Mouse (Mus musculus) midbrain, embryonic 12.5 days (tissue): ENCODE measurements around the gene Dach1. TPM values are rescaled to one million over a fixed set of nuclear protein-coding genes. Genes with fewer than 3 reads are reported as not detected.

Experiments
- ATAC-seq: fragments of 200-750 bp; cut with Nextera tagmentation; 2 replicates; pipeline ENCODE4 v1.8.0; 2017; ENCODE audit warnings: low read depth, moderate TSS enrichment, moderate library complexity; ENCODE audit not compliant: low FRiP score
- H3K27ac ChIP-seq: fragments of 300-500 bp; sonication (generic); replicated peaks from 2 replicates; pipeline ENCODE4 v1.5.1; 2016; ENCODE audit warnings: mild to moderate bottlenecking
- H3K27me3 ChIP-seq: fragments of 300-500 bp; sonication (generic); 2 replicates; pipeline ENCODE4 v1.6.1; 2016; ENCODE audit warnings: mild to moderate bottlenecking
- H3K36me3 ChIP-seq: fragments of 300-500 bp; sonication (generic); 2 replicates; pipeline ENCODE4 v1.6.1; 2016
- H3K4me1 ChIP-seq: fragments of 300-500 bp; sonication (generic); 2 replicates; pipeline ENCODE4 v1.6.1; 2016
- H3K4me2 ChIP-seq: fragments of 300-500 bp; sonication (generic); replicated peaks from 2 replicates; pipeline ENCODE4 v1.6.1; 2016; ENCODE audit warnings: mild to moderate bottlenecking, moderate library complexity
- H3K4me3 ChIP-seq: fragments of 300-500 bp; sonication (generic); 2 replicates; pipeline ENCODE4 v1.5.1; 2016; ENCODE audit warnings: mild to moderate bottlenecking
- H3K9ac ChIP-seq: fragments of 300-500 bp; sonication (generic); replicated peaks from 2 replicates; pipeline ENCODE4 v1.6.1; 2016; ENCODE audit warnings: mild to moderate bottlenecking, moderate library complexity
- H3K9me3 ChIP-seq: fragments of 300-500 bp; sonication (generic); 2 replicates; pipeline ENCODE4 v1.6.1; 2016; ENCODE audit warnings: mild to moderate bottlenecking
- WGBS: fragments of 180-500 bp; shearing (Covaris S2); methylation state at CpG from one replicate; pipeline ENCODE4 v1.1.7; 2016; 5-methylcytosine and 5-hydroxymethylcytosine counted together
- polyA plus RNA-seq: library from polyadenylated mRNA; unstranded; fragments of >200 nt; fragmentation: Nextera tagmentation; extraction: Ambion mirVana; gene quantifications from 2 replicates; pipeline ENCODE4 v1.2.1, GENCODE M21; 2016

The Dach1 gene
- polyA plus RNA-seq: 24.4 and 24.9 TPM in 2 replicates

GRCm38 (mm10) chr14:98169421-98170076, at the start of gene Dach1:
TSS of gene Dach1 (minus strand) at chr14:98169765.
- H3K27ac ChIP-seq: peak within 1 kb of the TSS; percentile 97
- peak within 1 kb of the TSS; percentile 98 for H3K9ac ChIP-seq
- WGBS: under 1% methylated on average over 27 of the region's 32 CpGs
- H3K27me3 ChIP-seq: no peaks in the 10 kb centered on the region
- peaks cover 34% of the 10 kb centered on the region for H3K4me1 ChIP-seq
- H3K9me3 ChIP-seq: no peaks in the 10 kb centered on the region
- H3K36me3 ChIP-seq: no peaks in the 10 kb centered on the region
- peak within 1 kb of the TSS; percentile 92 for H3K4me3 ChIP-seq
- peak within 1 kb of the TSS; percentile 66 for H3K4me2 ChIP-seq
- peak; percentile 81 for ATAC-seq

- no peak for ATAC-seq
- Histone ChIP-seq H3K9ac (no peak overlapping the region), H3K36me3 (no peaks in the 10 kb centered on the region), H3K27me3 (no peaks in the 10 kb centered on the region), H3K4me3 (no peak overlapping the region), H3K4me1 (no peaks in the 10 kb centered on the region), H3K9me3 (no peaks in the 10 kb centered on the region), H3K27ac (no peak overlapping the region), H3K4me2 (no peak overlapping the region)
- 89% methylated on average over 3 of the region's 3 CpGs for WGBS
Observed at GRCm38 (mm10) chr14:98200089-98200488, 30.5 kb upstream of the Dach1 start.

- Histone ChIP-seq H3K4me1 (no peaks in the 10 kb centered on the region), H3K36me3 (no peaks in the 10 kb centered on the region), H3K27me3 (no peaks in the 10 kb centered on the region), H3K27ac (no peak overlapping the region), H3K9ac (no peak overlapping the region), H3K4me2 (no peak overlapping the region), H3K9me3 (no peaks in the 10 kb centered on the region), H3K4me3 (no peak overlapping the region)
- WGBS: 2% methylated on average over 1 of the region's 1 CpGs
- peak; percentile 62; the same call in 1 of the 2 replicates for ATAC-seq
Observed at GRCm38 (mm10) chr14:98181545-98181944, 12.0 kb upstream of the Dach1 start.

GRCm38 (mm10) chr14:98173831-98174230, 4.3 kb upstream of the Dach1 start:
- 8% methylated on average over 2 of the region's 2 CpGs for WGBS
- no peaks in the 10 kb centered on the region for H3K36me3 ChIP-seq

GRCm38 (mm10) chr14:98172394-98172905, 2.9 kb upstream of the Dach1 start:
- no peaks in the 10 kb centered on the region for H3K9me3 ChIP-seq
- no peak overlapping the region for H3K9ac ChIP-seq
- ATAC-seq: no peak
- H3K4me3 ChIP-seq: 0 out of 2 replicates have a peak overlapping the region, but pooled peaks have one; percentile 14
- 4% methylated on average over 5 of the region's 5 CpGs for WGBS
- peak overlapping the region; percentile 43 for H3K4me2 ChIP-seq
- H3K36me3 ChIP-seq: no peaks in the 10 kb centered on the region
- H3K4me1 ChIP-seq: peaks cover 26% of the 10 kb centered on the region
- 0 out of 2 replicates have a peak overlapping the region, but pooled peaks have one; percentile 30 for H3K27ac ChIP-seq
- H3K27me3 ChIP-seq: no peaks in the 10 kb centered on the region

More at GRCm38 (mm10) chr14:98173831-98174230, 4.3 kb upstream of the Dach1 start:
- ATAC-seq: no peak
- no peaks in the 10 kb centered on the region for H3K9me3 ChIP-seq
- no peak overlapping the region for H3K4me3 ChIP-seq
- no peaks in the 10 kb centered on the region for H3K27me3 ChIP-seq
- no peak overlapping the region for H3K4me2 ChIP-seq
- no peak overlapping the region for H3K27ac ChIP-seq
- H3K9ac ChIP-seq: no peak overlapping the region
- H3K4me1 ChIP-seq: peaks cover 26% of the 10 kb centered on the region

- H3K9me3 ChIP-seq: no peaks in the 10 kb centered on the region
Observed at GRCm38 (mm10) chr14:98171861-98172260, 2.3 kb upstream of the Dach1 start.

GRCm38 (mm10) chr14:98168908-98169401, 610 bp downstream of the Dach1 start:
- WGBS: 0% methylated on average over 31 of the region's 45 CpGs
- Histone ChIP-seq H3K9ac (peak overlapping the region; percentile 98), H3K27me3 (no peaks in the 10 kb centered on the region), H3K4me2 (peak overlapping the region; percentile 66), H3K4me1 (peaks cover 30% of the 10 kb centered on the region), H3K9me3 (no peaks in the 10 kb centered on the region), H3K4me3 (peak overlapping the region; percentile 92), H3K27ac (peak overlapping the region; percentile 97), H3K36me3 (no peaks in the 10 kb centered on the region)
- ATAC-seq: peak; percentile 10

More at GRCm38 (mm10) chr14:98171861-98172260, 2.3 kb upstream of the Dach1 start:
- Histone ChIP-seq H3K9ac (0 out of 2 replicates have a peak overlapping the region, but pooled peaks have one; percentile 6), H3K4me1 (peaks cover 30% of the 10 kb centered on the region), H3K4me3 (0 out of 2 replicates have a peak overlapping the region, but pooled peaks have one; percentile 9), H3K27ac (no peak overlapping the region), H3K27me3 (no peaks in the 10 kb centered on the region), H3K36me3 (no peaks in the 10 kb centered on the region), H3K4me2 (peak overlapping the region; percentile 43)
- 5% methylated on average over 5 of the region's 5 CpGs for WGBS
- ATAC-seq: no peak

- H3K9ac ChIP-seq: peak overlapping the region; percentile 98
- peak; percentile 45 for ATAC-seq
- H3K4me1 ChIP-seq: peaks cover 30% of the 10 kb centered on the region
- no peaks in the 10 kb centered on the region for H3K36me3 ChIP-seq
- H3K4me3 ChIP-seq: peak overlapping the region; percentile 92
- H3K27me3 ChIP-seq: no peaks in the 10 kb centered on the region
- no peaks in the 10 kb centered on the region for H3K9me3 ChIP-seq
- peak overlapping the region; percentile 97 for H3K27ac ChIP-seq
- peak overlapping the region; percentile 66 for H3K4me2 ChIP-seq
- WGBS: under 1% methylated on average over 45 of the region's 48 CpGs
Observed at GRCm38 (mm10) chr14:98168039-98168907, 1.3 kb downstream of the Dach1 start.

GRCm38 (mm10) chr14:98167186-98168038, 2.2 kb downstream of the Dach1 start:
- peak overlapping the region; percentile 92 for H3K4me3 ChIP-seq
- no peaks in the 10 kb centered on the region for H3K27me3 ChIP-seq
- peak overlapping the region; percentile 98 for H3K9ac ChIP-seq
- peak overlapping the region; percentile 97 for H3K27ac ChIP-seq
- under 1% methylated on average over 33 of the region's 33 CpGs for whole genome bisulfite sequencing
- no peaks in the 10 kb centered on the region for H3K9me3 ChIP-seq
- no peaks in the 10 kb centered on the region for H3K36me3 ChIP-seq
- H3K4me2 ChIP-seq: peak overlapping the region; percentile 66
- peaks cover 29% of the 10 kb centered on the region for H3K4me1 ChIP-seq
- peak; percentile 31 for ATAC-seq

- Histone ChIP-seq H3K4me3 (peak overlapping the region; percentile 92), H3K27ac (peak overlapping the region; percentile 97), H3K4me2 (peak overlapping the region; percentile 66), H3K9me3 (no peaks in the 10 kb centered on the region), H3K4me1 (peaks cover 21% of the 10 kb centered on the region), H3K36me3 (no peaks in the 10 kb centered on the region), H3K27me3 (no peaks in the 10 kb centered on the region), H3K9ac (peak overlapping the region; percentile 98)
- ATAC-seq: no peak
- 48% methylated on average over 10 of the region's 10 CpGs for WGBS
Observed at GRCm38 (mm10) chr14:98166318-98166976, 3.1 kb downstream of the Dach1 start.
